Mouse (Mus musculus): ENCODE measurements around the gene B4gat1. TPM values are rescaled to one million over a fixed set of nuclear protein-coding genes. Genes with fewer than 3 reads are reported as not detected.

The B4gat1 gene
- total and polyA plus RNA-seq, 2 experiments from 2014 or later: 174 to 178 TPM

GRCm38 (mm10) chr19:5057876-5058775 is 19.5 kb downstream of the B4gat1 start:
- Histone ChIP-seq H3K9me3 (ENCODE audit: low read length) (no peaks in the 10 kb centered on the region), H3K4me2 (ENCODE audit: low read depth, low read length) (no peak overlapping the region), H3K9ac (replicated peaks; ENCODE audit: low read length) (no peak overlapping the region), H3K27ac (no peak overlapping the region), H3K4me1 (ENCODE audit: insufficient read depth, low read length) (no peaks in the 10 kb centered on the region; the same call in 1 of the 2 replicates), H3K27me3 (ENCODE audit: insufficient read depth, low read length) (no peaks in the 10 kb centered on the region), H3K36me3 (ENCODE audit: insufficient read depth, low read length) (no peaks in the 10 kb centered on the region), H3K4me3 (ENCODE audit: low read length) (no peak overlapping the region)
- DNase-seq (ENCODE audit: low spot score): no peak
- WGBS: 25% methylated on average over 16 of the region's 16 CpGs
- no peak for TF ChIP-seq CTCF (IDR thresholded peaks at IDR 0.05; ENCODE audit: low read depth)
- ATAC-seq: no peak

- H3K9ac ChIP-seq (replicated peaks; ENCODE audit: low read length): no peak overlapping the region
- no peaks in the 10 kb centered on the region for H3K36me3 ChIP-seq (ENCODE audit: insufficient read depth, low read length)
- no peak for DNase-seq (ENCODE audit: low spot score)
- H3K4me2 ChIP-seq (ENCODE audit: low read depth, low read length): no peak overlapping the region
- no peak overlapping the region for H3K4me3 ChIP-seq (ENCODE audit: low read length)
- peak; percentile 37; the same call in 1 of the 2 replicates for ATAC-seq
- no peak overlapping the region for H3K27ac ChIP-seq
- no peaks in the 10 kb centered on the region; the same call in 1 of the 2 replicates for H3K4me1 ChIP-seq (ENCODE audit: insufficient read depth, low read length)
- no peaks in the 10 kb centered on the region for H3K9me3 ChIP-seq (ENCODE audit: low read length)
- 17% methylated on average over 10 of the region's 10 CpGs for WGBS
- no peaks in the 10 kb centered on the region for H3K27me3 ChIP-seq (ENCODE audit: insufficient read depth, low read length)
- TF ChIP-seq CTCF (IDR thresholded peaks at IDR 0.05; ENCODE audit: low read depth): no peak
Observed at GRCm38 (mm10) chr19:5058801-5059771, 20.5 kb downstream of the B4gat1 start.

- DNase-seq (ENCODE audit: low spot score) (no peak), ATAC-seq (no peak)
- no peak for TF ChIP-seq CTCF (IDR thresholded peaks at IDR 0.05; ENCODE audit: low read depth)
- Histone ChIP-seq H3K36me3 (ENCODE audit: insufficient read depth, low read length) (no peaks in the 10 kb centered on the region), H3K4me3 (ENCODE audit: low read length) (no peak overlapping the region), H3K9ac (replicated peaks; ENCODE audit: low read length) (no peak overlapping the region), H3K4me1 (ENCODE audit: insufficient read depth, low read length) (no peaks in the 10 kb centered on the region; the same call in 1 of the 2 replicates), H3K4me2 (ENCODE audit: low read depth, low read length) (no peak overlapping the region), H3K9me3 (ENCODE audit: low read length) (no peaks in the 10 kb centered on the region), H3K27ac (no peak overlapping the region), H3K27me3 (ENCODE audit: insufficient read depth, low read length) (no peaks in the 10 kb centered on the region)
- WGBS: 48% methylated on average over 5 of the region's 5 CpGs
Observed at GRCm38 (mm10) chr19:5060365-5061330, 22.0 kb downstream of the B4gat1 start.

- Histone ChIP-seq H3K9ac (replicated peaks; ENCODE audit: low read length) (no peak overlapping the region), H3K4me2 (ENCODE audit: low read depth, low read length) (no peak overlapping the region), H3K9me3 (ENCODE audit: low read length) (no peaks in the 10 kb centered on the region), H3K36me3 (ENCODE audit: insufficient read depth, low read length) (no peaks in the 10 kb centered on the region), H3K4me3 (ENCODE audit: low read length) (no peak overlapping the region), H3K27me3 (ENCODE audit: insufficient read depth, low read length) (no peaks in the 10 kb centered on the region), H3K4me1 (ENCODE audit: insufficient read depth, low read length) (no peaks in the 10 kb centered on the region), H3K27ac (no peak overlapping the region)
- DNase-seq (ENCODE audit: low spot score): no peak
- ATAC-seq: no peak
- no peak for TF ChIP-seq CTCF (IDR thresholded peaks at IDR 0.05; ENCODE audit: low read depth)
- 88% methylated on average over 5 of the region's 5 CpGs for WGBS
Observed at GRCm38 (mm10) chr19:5062041-5062440, 23.4 kb downstream of the B4gat1 start.

- Histone ChIP-seq H3K36me3 (ENCODE audit: insufficient read depth, low read length) (no peaks in the 10 kb centered on the region), H3K9me3 (ENCODE audit: low read length) (no peaks in the 10 kb centered on the region), H3K27me3 (ENCODE audit: insufficient read depth, low read length) (no peaks in the 10 kb centered on the region), H3K4me1 (ENCODE audit: insufficient read depth, low read length) (no peaks in the 10 kb centered on the region), H3K4me2 (ENCODE audit: low read depth, low read length) (no peak overlapping the region), H3K27ac (no peak overlapping the region), H3K9ac (replicated peaks; ENCODE audit: low read length) (no peak overlapping the region), H3K4me3 (ENCODE audit: low read length) (no peak overlapping the region)
- 90% methylated on average over 6 of the region's 6 CpGs for WGBS
- ATAC-seq (no peak), DNase-seq (ENCODE audit: low spot score) (no peak)
- TF ChIP-seq CTCF (IDR thresholded peaks at IDR 0.05; ENCODE audit: low read depth): no peak
Observed at GRCm38 (mm10) chr19:5062446-5062845, 23.8 kb downstream of the B4gat1 start.

- H3K4me2 ChIP-seq (ENCODE audit: low read depth, low read length): no peak overlapping the region
- no peak overlapping the region for H3K4me3 ChIP-seq (ENCODE audit: low read length)
- no peak overlapping the region for H3K27ac ChIP-seq
- TF ChIP-seq CTCF (IDR thresholded peaks at IDR 0.05; ENCODE audit: low read depth): no peak
- no peaks in the 10 kb centered on the region for H3K36me3 ChIP-seq (ENCODE audit: insufficient read depth, low read length)
- peaks cover 5% of the 10 kb centered on the region; the same call in 1 of the 2 replicates for H3K4me1 ChIP-seq (ENCODE audit: insufficient read depth, low read length)
- ATAC-seq: no peak
- H3K27me3 ChIP-seq (ENCODE audit: insufficient read depth, low read length): no peaks in the 10 kb centered on the region
- DNase-seq (ENCODE audit: low spot score): no peak
- WGBS: 63% methylated on average over 7 of the region's 7 CpGs
- H3K9ac ChIP-seq (replicated peaks; ENCODE audit: low read length): no peak overlapping the region
- no peaks in the 10 kb centered on the region for H3K9me3 ChIP-seq (ENCODE audit: low read length)
Observed at GRCm38 (mm10) chr19:5065104-5065503, 26.5 kb downstream of the B4gat1 start.

Measured in hindbrain, postnatal 0 days (tissue).